Mouse (Mus musculus) gonadal fat pad, adult 2 months (tissue): ENCODE measurements around the gene Ikzf2. TPM values are rescaled to one million over a fixed set of nuclear protein-coding genes. Genes with fewer than 3 reads are reported as not detected.

Experiments
- DNase-seq: peaks from one replicate; pipeline ENCODE4 v3.0.0-alpha.2; 2012; ENCODE audit warnings: low read depth
- polyA plus RNA-seq: library from polyadenylated mRNA; depleted of rRNA; stranded (reverse); fragments of >200 nt; gene quantifications from 2 replicates; pipeline ENCODE4 v1.2.3, GENCODE M21; 2012; rRNA removed

Ikzf2 gene
- polyA plus RNA-seq = 2.2 and 2.6 TPM in 2 replicates

- no peak for DNase-seq
Measured at GRCm38 (mm10) chr1:69687076-69687991, at the start of gene Ikzf2. Ikzf2 (minus strand) TSS chr1:69687245.

- no peak for DNase-seq
Measured at GRCm38 (mm10) chr1:69729729-69730128, 42.7 kb upstream of the Ikzf2 start.

- no peak for DNase-seq
Measured at GRCm38 (mm10) chr1:69729031-69729679, 42.1 kb upstream of the Ikzf2 start.

- no peak for DNase-seq
Measured at GRCm38 (mm10) chr1:69727968-69728367, 40.9 kb upstream of the Ikzf2 start.

- DNase-seq = no peak
Measured at GRCm38 (mm10) chr1:69717107-69717506, 30.1 kb upstream of the Ikzf2 start.

GRCm38 (mm10) chr1:69708571-69708970 is 21.5 kb upstream of the Ikzf2 start:
- DNase-seq = no peak

- no peak for DNase-seq
Measured at GRCm38 (mm10) chr1:69703506-69704156, 16.6 kb upstream of the Ikzf2 start.

GRCm38 (mm10) chr1:69691946-69692345 is 4.9 kb upstream of the Ikzf2 start:
- no peak for DNase-seq

- DNase-seq = no peak
Measured at GRCm38 (mm10) chr1:69688961-69689360, 1.9 kb upstream of the Ikzf2 start.

GRCm38 (mm10) chr1:69688118-69688517 is 1.1 kb upstream of the Ikzf2 start:
- no peak for DNase-seq

- DNase-seq = no peak
Measured at GRCm38 (mm10) chr1:69686741-69687075, 337 bp downstream of the Ikzf2 start.

GRCm38 (mm10) chr1:69685890-69686490 is 1.1 kb downstream of the Ikzf2 start:
- no peak for DNase-seq

- DNase-seq = no peak
Measured at GRCm38 (mm10) chr1:69685049-69685889, 1.8 kb downstream of the Ikzf2 start.

GRCm38 (mm10) chr1:69684280-69685040 is 2.6 kb downstream of the Ikzf2 start:
- DNase-seq = no peak

GRCm38 (mm10) chr1:69683851-69684250 is 3.2 kb downstream of the Ikzf2 start:
- DNase-seq = no peak

- DNase-seq = no peak
Measured at GRCm38 (mm10) chr1:69683058-69683457, 4.0 kb downstream of the Ikzf2 start.

GRCm38 (mm10) chr1:69682261-69682660 is 4.8 kb downstream of the Ikzf2 start:
- no peak for DNase-seq

- DNase-seq = no peak
Measured at GRCm38 (mm10) chr1:69681003-69681402, 6.0 kb downstream of the Ikzf2 start.

GRCm38 (mm10) chr1:69680501-69680900 is 6.5 kb downstream of the Ikzf2 start:
- DNase-seq = no peak

- no peak for DNase-seq
Measured at GRCm38 (mm10) chr1:69669897-69670404, 17.1 kb downstream of the Ikzf2 start.
